Mouse (Mus musculus) frontal cortex, postnatal 25 days (tissue): ENCODE results near the gene Srsf6.

Source experiments
- DNase-seq, 2 experiments: peaks; one replicate each; pipeline ENCODE4 v3.0.0; 2022; ENCODE audit warnings: low spot score in 2 of 2

The Srsf6 gene

GRCm38 (mm10) chr2:162932706-162933105, 1.4 kb downstream of the Srsf6 start:
- no peak for DNase-seq

GRCm38 (mm10) chr2:162934421-162934820, 3.1 kb downstream of the Srsf6 start:
- no peak for DNase-seq

DNA sequence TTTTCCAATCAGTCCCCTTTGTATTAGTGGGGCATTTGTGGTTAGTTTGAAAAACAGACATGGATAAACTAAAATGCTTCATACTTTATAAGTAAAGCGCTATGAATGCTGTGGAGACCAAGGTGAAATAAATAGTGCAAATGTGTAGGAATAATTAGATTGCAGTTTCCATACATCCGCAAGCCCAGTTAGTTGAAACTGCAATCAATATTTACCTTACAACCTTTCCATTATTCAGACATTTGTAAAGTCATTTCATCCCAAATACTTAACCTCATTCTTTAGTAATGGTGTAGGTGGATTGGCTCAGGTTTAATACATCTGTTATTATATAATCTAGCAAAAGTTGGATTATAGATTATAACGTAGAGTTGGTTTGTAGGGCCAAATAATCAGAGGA, 4.4 kb downstream of the Srsf6 start:
- no peak for DNase-seq

DNA sequence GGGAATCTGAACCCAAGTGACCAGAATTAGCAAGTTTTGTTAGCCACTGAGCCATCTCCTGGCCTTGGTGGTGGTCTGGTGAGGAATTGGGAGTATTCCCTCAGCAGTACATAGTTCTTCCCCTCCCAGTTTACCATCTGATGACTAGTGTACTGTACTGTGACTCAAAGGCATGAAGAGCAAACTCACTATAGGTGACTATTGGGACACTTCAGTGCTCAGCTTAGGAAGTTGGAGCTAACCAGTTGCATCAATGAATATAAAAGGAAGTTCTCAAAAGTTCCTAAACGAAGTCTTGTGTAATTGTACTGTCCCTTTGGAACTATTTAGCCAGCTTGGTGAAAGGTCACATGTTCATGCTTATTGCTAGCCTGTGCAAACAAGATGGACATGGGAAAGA, 8.2 kb downstream of the Srsf6 start:
- DNase-seq: no peak

DNA sequence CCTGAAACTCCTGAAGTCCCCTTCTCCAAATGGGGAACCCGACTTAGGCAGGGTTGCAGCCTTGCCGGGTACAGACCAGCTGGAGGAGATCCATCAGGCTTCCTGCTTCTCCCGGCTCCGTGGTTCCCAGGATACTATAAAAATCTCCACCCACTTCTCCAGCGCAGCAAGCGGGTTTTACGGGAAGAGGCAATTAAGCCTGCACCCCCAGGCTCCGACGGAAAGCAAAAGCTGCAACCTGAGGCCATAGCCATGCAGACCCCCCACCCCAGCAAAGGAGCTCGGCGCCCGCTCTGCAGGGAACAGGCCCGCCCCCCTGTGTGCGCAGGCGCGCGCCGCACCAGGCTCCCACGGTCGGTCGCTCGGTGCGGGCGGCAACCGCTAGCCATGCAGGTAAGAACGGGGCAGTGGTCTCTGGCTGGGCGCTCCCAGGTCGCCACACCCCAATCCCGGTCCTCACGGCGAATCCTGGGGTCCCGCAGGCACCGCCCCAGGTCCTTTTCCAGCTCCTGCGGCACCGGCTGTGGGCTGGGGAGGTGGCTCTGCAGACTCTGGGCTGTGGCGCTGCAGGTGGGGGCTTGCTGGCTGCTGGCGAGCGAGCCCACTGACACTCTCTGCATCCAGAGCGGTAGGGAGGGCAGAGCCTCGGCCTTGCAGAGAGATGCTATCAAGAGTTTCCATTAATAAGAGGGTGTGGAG, 12.0 kb downstream of the Srsf6 start, which contains the start of gene L3mbtl1:
TSS of gene L3mbtl1 (plus strand) at position 325 of the 699 bp plus-strand sequence.
- peak; percentile 39 to 49 for DNase-seq

DNA sequence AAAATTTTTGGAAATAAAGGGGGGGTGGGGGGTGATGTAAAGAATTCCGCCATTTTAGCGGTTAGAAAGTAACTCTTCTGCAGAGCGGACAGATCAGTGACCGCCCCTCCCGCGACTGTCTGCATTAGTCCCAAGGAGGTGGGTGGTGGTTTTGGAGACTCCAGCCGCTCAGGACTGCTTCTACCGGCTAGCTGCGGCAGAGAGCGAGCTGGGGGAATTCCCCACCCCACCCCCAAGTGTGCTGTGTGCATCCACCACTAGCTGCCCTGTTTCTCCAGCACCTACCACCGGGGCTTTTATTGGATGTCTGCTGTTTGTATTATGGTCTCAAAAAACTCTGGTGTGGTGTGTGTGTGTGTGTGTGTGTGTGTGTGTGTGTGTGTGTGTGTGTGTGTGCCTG, 12.6 kb downstream of the Srsf6 start:
- no peak for DNase-seq

- DNase-seq: no peak
Observed at GRCm38 (mm10) chr2:162946964-162947363, 15.6 kb downstream of the Srsf6 start.

- no peak for DNase-seq
Observed at GRCm38 (mm10) chr2:162947736-162948135, 16.4 kb downstream of the Srsf6 start.

GRCm38 (mm10) chr2:162948221-162948620, 16.9 kb downstream of the Srsf6 start:
- no peak for DNase-seq

- DNase-seq: no peak
Observed at GRCm38 (mm10) chr2:162950776-162951175, 19.4 kb downstream of the Srsf6 start.

DNA sequence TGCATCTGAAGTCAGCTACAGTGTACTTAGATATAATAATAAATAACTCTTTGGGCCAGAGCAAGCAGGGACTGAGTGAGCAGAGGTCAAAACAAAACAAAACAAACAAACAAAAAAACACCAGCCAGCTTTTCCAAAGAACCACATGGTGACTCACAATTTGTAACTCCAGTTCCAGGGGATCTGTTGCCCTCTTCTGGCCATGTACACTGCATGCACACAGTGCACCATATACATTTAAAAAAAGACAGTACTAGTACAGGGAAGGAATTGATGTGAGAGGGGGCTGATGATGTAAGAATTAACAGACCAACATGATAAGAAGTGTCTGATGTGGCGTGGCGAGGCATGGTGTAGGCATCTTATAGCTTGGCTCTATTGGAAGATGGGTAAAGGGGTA, 25.5 kb downstream of the Srsf6 start:
- no peak for DNase-seq

GRCm38 (mm10) chr2:162961321-162961720, 30.0 kb downstream of the Srsf6 start:
- DNase-seq: no peak

DNA sequence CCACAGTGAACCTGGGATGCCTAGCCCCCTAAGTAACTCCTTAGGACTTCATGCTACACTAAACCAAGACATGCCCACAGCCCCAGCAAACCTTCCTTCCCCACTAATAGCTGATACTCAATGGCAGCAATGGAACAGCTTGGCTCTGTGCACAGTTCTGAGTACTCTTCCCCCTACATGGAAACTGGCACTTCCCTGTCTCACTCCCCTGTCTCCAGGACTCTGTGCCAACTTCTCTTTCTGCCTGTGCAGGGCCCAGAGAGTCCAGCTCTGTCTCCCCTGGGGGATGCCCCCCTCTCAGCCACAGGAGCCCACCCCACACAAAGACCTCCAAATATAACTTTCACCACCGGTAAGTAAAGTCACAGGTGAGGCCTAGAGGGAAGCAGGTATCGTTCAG, 35.4 kb downstream of the Srsf6 start:
- DNase-seq: no peak

DNA sequence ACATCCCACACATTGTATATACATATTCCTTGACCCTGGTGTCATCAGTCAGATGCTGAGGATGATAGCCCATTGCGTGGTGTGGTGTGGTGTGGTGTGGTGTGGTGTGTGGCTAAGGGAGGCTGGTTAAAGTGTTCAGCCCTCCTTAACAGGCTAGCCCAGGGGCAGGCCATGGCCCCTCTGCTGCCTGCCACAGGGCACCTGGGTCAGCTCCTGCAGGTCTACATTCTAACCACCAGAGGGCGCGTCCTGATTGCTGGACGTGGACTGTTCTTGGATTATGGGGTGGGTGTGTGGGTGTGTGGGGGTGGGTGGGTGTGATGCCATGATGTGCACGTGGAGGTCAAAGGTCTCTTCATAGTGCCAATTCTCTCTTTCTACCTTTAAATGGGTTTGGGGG, 37.0 kb downstream of the Srsf6 start:
- DNase-seq: no peak

DNA sequence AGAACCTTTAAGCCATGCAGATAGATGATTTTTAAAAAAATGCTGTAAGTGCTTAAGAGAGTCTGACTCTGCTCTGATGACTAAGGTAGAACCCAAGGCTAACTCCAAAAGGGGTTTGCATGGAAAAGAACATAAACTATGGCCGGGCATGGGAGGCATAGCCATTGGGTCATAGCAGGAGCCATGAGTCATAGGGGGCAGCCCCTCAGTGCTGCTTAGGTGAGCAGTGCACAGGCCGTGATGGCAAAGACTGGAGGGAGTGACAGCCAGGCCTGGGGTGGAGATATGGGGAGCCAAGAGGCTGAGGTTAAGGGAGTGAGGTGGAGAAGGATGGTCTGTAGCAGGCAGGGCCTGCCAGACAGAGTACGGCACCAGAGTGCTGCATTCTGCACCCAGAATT, 37.8 kb downstream of the Srsf6 start:
- no peak for DNase-seq

- DNase-seq: no peak
Observed at GRCm38 (mm10) chr2:162970896-162971295, 39.6 kb downstream of the Srsf6 start.

- no peak for DNase-seq
Observed at GRCm38 (mm10) chr2:162972752-162973151, 41.4 kb downstream of the Srsf6 start.

DNA sequence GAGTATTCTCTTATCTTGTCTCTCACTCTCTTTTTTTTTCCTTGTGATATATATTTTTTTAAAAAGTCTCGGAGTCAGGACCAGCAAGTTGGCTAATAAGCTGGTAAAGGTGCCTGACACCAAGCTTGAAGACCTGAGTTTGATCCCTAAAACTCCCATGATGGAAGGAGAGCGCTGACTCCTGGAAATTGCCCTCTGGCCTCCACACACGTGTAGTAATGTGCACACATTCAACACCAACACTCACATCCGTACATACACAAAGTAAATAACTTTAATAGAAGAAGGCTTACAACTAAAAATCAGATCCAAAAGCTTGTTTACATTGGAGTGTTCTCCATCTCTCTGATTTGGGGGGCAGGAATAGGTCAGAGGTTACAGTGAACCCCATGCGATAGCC, 41.9 kb downstream of the Srsf6 start:
- DNase-seq: no peak

- no peak for DNase-seq
Observed at GRCm38 (mm10) chr2:162973637-162974036, 42.3 kb downstream of the Srsf6 start.

- no peak for DNase-seq
Observed at GRCm38 (mm10) chr2:162975157-162975775, 43.9 kb downstream of the Srsf6 start.

GRCm38 (mm10) chr2:162976001-162976400, 44.7 kb downstream of the Srsf6 start:
- no peak for DNase-seq

DNA sequence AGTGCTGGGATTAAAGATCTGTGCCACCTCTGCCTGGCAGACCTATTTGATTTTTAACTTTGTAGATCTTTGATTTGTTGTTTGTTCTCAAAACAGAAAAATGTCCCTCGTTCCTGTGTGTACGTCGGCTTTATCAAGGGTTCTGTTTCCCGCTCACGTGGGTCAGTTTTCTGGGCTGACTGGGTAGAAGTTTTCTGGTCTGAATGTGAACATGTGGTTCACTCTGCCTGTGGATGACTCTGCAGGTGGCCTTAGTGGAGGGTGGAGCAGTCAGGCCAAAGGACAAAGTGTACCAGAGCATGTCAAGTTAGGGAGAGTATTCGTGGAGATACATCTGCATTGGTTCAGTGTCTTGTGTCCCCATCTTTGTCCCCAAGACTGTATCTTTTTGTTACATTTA, 53.1 kb downstream of the Srsf6 start:
- DNase-seq: no peak

- DNase-seq: no peak
Observed at GRCm38 (mm10) chr2:162985923-162986322, 54.6 kb downstream of the Srsf6 start.
